Mouse (Mus musculus) left cerebral cortex, adult 9 months (tissue): ENCODE measurements around the gene Slc16a11.

Source experiments
- DNase-seq, 2 experiments: peaks; one replicate each; pipeline ENCODE4 v3.0.0; 2022; ENCODE audit warnings: low spot score in 2 of 2

Slc16a11 gene

GRCm38 (mm10) chr11:70251853-70252252 is 39.3 kb downstream of the Slc16a11 start:
- DNase-seq, result no peak

DNA sequence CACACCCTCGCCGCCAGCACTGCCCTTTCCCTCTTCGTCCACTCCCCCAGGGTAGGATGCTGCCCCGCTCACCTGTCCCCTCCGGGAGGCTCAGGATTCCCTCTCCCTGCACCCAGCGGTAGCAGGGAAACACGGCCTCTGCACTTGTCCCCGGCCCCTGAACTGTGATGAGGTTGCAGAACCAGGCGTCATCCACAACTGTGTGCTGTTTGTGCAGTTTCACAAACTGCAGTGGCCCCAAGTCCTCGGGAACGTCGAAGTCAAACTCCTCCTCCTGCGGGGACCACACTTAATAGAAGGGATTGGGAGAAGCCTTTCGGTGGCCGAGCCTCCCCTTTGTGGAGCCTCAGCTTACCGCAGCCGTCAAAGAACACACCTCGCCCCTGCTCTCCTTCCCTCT is 41.8 kb downstream of the Slc16a11 start:
- DNase-seq, result no peak

DNA sequence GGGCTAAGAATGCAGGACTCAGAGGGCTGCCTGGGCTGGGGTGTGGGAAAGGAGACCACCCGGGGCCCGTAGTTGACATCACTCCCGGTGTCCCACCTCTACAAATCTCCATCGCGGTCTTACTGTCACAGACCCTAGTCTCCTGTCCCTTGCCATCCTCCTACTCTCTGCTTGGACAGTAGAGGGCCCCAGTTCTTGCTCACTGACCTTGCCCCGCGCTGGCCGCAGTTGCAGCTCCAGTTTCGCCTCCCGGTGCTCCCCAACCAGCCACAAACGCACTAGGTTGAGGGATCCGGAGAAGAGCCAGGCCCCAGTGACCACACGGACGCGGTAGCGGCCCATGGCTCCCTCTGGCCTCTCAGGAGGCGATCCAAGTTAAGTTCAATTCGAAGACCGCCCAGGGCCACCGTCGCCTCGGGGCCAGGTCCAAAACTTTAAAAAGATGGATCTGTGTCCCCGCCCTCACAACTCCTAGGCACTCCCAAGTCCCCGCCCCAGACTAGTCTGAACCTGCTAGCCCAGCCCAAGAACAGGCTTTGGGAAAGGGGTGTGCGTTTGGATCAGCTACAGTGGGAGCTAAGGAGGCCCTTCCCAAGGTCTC is 42.5 kb downstream of the Slc16a11 start, which contains the start of gene Alox12:
Gene Alox12, minus strand, starts transcription at position 423 of the 601 bp plus-strand sequence.
- no peak for DNase-seq

DNA sequence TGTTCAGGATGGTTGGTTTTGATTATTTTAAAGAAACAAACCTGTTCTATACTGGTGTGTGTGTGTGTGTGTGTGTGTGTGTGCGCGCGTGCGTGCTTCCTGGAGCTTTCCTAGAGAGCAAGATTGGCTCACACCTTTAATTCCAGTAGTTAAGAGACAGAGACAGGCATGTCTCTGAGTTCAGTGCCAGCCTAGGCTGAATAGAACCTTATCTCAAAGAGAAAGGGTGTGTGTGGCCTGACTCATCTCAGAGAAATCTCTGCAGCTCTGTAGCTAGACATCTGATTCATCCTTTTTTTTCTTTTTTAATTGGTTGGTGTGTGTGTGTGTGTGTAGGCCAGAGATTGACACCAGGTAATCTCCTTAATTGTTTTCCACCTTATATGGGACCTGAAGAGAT is 46.5 kb downstream of the Slc16a11 start:
- no peak for DNase-seq

DNA sequence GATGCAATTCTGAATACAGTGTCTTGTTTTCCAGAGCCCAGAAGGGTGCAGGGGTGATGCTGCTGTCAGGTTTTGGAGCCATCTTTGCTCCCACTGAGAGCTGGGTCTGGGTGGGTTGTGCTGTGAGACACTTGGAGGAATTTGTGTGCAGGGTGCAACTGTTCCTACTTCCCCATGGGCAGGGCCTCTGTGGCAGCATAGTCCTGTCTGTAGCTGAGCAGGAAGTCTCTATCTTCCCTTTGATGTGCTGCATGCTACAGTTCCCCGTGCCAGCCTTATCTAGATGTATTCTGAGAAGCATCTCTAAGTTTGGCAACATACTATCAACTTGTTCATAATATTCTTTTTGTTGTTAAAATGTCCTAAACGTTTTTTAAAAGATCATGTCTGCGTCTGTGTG is 52.7 kb downstream of the Slc16a11 start:
- no peak for DNase-seq

DNA sequence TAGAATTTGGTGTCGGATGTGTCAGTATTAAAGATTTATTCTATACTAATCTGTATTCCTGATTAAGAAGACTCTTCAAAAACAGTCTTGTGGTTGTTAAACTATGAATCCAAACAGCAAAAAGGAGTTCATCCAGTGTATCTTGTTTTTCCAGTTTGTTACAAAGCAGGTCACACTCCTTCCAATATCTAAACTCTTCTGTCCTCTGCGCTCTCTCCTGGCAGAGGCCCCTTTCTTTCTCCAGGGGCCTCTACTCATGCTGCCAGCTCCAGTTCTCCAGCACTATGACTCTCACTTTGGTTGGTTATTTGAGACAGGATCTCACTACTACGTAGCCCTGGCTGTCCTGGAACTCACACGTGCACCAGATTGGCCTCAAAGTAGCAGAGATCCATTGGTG is 53.3 kb downstream of the Slc16a11 start:
- no peak for DNase-seq
